ENCODE assay signal across 14 mouse cellular contexts in the genomic region with DNA sequence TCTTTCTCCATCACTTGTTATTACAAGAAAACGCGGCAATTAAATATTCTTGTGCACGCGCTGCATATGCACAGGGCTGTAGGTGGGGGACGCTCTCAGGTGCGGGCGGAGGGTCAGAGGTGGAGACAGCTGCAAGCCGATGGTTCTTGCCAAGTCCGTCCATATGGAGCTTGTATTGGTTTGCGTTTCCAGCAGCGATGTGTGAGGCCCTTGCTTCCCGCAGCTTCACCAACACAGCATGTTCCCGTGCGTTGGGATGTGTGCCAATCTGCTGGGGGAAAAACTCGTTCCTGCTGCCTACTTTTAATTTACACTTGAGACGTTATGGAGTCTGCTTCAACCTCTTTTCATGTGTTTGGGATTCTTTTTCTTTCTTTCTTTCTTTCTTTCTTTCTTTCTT.
DNase-seq lines count a peak whose midpoint lies in the region; ATAC-seq and TF ChIP-seq lines count a peak whose summit lies in the region.
"Had no signal": no experiment of that assay in that cellular context is flagged by ENCODE, and none has a peak within 500 bp of the region (broad histone marks: within the 10 kb centered on the region; RNA-seq: fewer than 3 reads in every experiment).

No protein-coding gene starts in this region.

- 76% methylated on average over 16 of the region's 16 CpGs for WGBS in midbrain, postnatal 0 days
- 93% methylated on average over 16 of the region's 16 CpGs for WGBS in midbrain, embryonic 11.5 days

- no peaks in the 10 kb centered on the region for H3K4me1 ChIP-seq in midbrain, postnatal 0 days (ENCODE audit: insufficient read depth, low read length)
- H3K4me1 ChIP-seq in midbrain, embryonic 11.5 days (ENCODE audit: control insufficient read depth, insufficient read depth, low read length) = no peaks in the 10 kb centered on the region
- H3K4me1 ChIP-seq: liver, embryonic 13.5 days had no signal

- intact Hi-C loops in left cerebral cortex, postnatal 25 days (cut with DNase I) = no loop called here

- no peak for TF ChIP-seq CTCF in midbrain, postnatal 0 days (IDR thresholded peaks at IDR 0.05)

- no peak overlapping the region for H3K4me2 ChIP-seq in midbrain, postnatal 0 days (ENCODE audit: low read depth, low read length, poor library complexity, severe bottlenecking)
- no peak overlapping the region for H3K4me2 ChIP-seq in midbrain, embryonic 11.5 days
- H3K4me2 ChIP-seq: liver, embryonic 13.5 days had no signal

- no peak overlapping the region for H3K27ac ChIP-seq in midbrain, postnatal 0 days (ENCODE audit: low read depth, low read length)
- H3K27ac ChIP-seq in midbrain, embryonic 11.5 days (ENCODE audit: low read depth, low read length) = no peak overlapping the region
- H3K27ac ChIP-seq: liver, embryonic 13.5 days had no signal

- ATAC-seq in midbrain, postnatal 0 days (ENCODE audit: low FRiP score) = no peak
- ATAC-seq in midbrain, embryonic 11.5 days (ENCODE audit: low FRiP score) = no peak

- H3K9me3 ChIP-seq in midbrain, postnatal 0 days (ENCODE audit: low read length) = no peaks in the 10 kb centered on the region
- H3K9me3 ChIP-seq in midbrain, embryonic 11.5 days (ENCODE audit: control insufficient read depth, low read length) = no peaks in the 10 kb centered on the region

- no peak overlapping the region for H3K9ac ChIP-seq in midbrain, postnatal 0 days (replicated peaks; ENCODE audit: low read length, poor library complexity, severe bottlenecking)
- H3K9ac ChIP-seq in midbrain, embryonic 11.5 days (ENCODE audit: low read length) = no peak overlapping the region
- H3K9ac ChIP-seq: liver, embryonic 13.5 days had no signal

- H3K4me3 ChIP-seq in midbrain, postnatal 0 days (ENCODE audit: low read depth, low read length) = no peak overlapping the region
- H3K4me3 ChIP-seq in midbrain, embryonic 11.5 days (ENCODE audit: low read depth, low read length) = no peak overlapping the region
- H3K4me3 ChIP-seq: liver, embryonic 13.5 days had no signal

- DNase-seq in cerebellum, adult 18-20 months = peak; percentile 4 to 11
- no peak for DNase-seq in cerebellum, adult 11 months
- peak; percentile 64 for DNase-seq in midbrain, postnatal 0 days (ENCODE audit: low spot score)
- DNase-seq in midbrain, embryonic 11.5 days (ENCODE audit: low spot score, missing footprints) = no peak
- peak; percentile 65 to 72 for DNase-seq in left cerebral cortex, postnatal 25 days (ENCODE audit: low spot score in 2 of 2)
- DNase-seq in gastrocnemius, adult 8-10 months (ENCODE audit: low spot score in 2 of 2) = no peak
- no peak for DNase-seq in adrenal gland, adult 8-10 months
- DNase-seq in urinary bladder, postnatal 14 days (ENCODE audit: low spot score) = no peak
- DNase-seq: adrenal gland, adult 2 months; heart, postnatal 14 days; liver, embryonic 13.5 days; lung, postnatal 4 days; retina, postnatal 1 day; thymus, adult 2 months had no signal

- H3K27me3 ChIP-seq in midbrain, postnatal 0 days (ENCODE audit: insufficient read depth, low read length) = no peaks in the 10 kb centered on the region
- no peaks in the 10 kb centered on the region for H3K27me3 ChIP-seq in midbrain, embryonic 11.5 days (ENCODE audit: control insufficient read depth, insufficient read depth, low read length)
- H3K27me3 ChIP-seq: liver, embryonic 13.5 days had no signal

- H3K36me3 ChIP-seq in midbrain, postnatal 0 days (ENCODE audit: insufficient read depth, low read length) = no peaks in the 10 kb centered on the region
- no peaks in the 10 kb centered on the region for H3K36me3 ChIP-seq in midbrain, embryonic 11.5 days (ENCODE audit: control insufficient read depth, insufficient read depth, low read length)
- H3K36me3 ChIP-seq: liver, embryonic 13.5 days had no signal

Comparison
In these comparisons a context has a peak if more than half of its experiments do, and no peak if none do; other contexts are left out.
1. DNase-seq: peak in cerebellum, adult 18-20 months (2 of 2), midbrain, postnatal 0 days (single experiment) and left cerebral cortex, postnatal 25 days (2 of 2); none in cerebellum, adult 11 months (single experiment), midbrain, embryonic 11.5 days (single experiment), gastrocnemius, adult 8-10 months (0 of 2), adrenal gland, adult 8-10 months (single experiment) and urinary bladder, postnatal 14 days (single experiment).